Comparison of ENCODE assay signal across 19 mouse cellular contexts in the genomic region with DNA sequence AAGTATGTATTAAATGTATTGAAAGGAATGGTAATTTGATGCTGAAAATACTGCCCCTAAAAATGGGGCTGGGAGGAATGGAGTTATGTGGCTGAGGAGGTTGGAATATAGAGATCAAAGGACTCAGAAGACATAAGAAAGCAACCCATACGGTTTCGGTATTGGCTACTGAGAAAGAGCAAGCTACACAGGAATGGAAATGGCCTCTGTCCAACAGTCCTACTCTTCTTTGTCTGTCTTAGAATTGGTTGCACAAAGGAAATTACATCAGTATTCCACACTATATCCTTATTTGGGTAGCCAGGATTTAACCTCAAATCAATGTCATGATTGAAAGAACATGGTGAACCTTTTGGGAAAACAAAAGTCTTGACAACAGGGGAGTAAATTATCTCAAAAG.
DNase-seq lines count a peak whose midpoint lies in the region; ATAC-seq and TF ChIP-seq lines count a peak whose summit lies in the region.
"Had no signal": no experiment of that assay in that cellular context is flagged by ENCODE, and none has a peak within 500 bp of the region (broad histone marks: within the 10 kb centered on the region; RNA-seq: fewer than 3 reads in every experiment).

No protein-coding gene starts in this region.

- H3K27me3 ChIP-seq in forebrain, embryonic 14.5 days (replicated peaks; ENCODE audit: control insufficient read depth, insufficient read depth, low read length), result no peaks in the 10 kb centered on the region
- no peaks in the 10 kb centered on the region for H3K27me3 ChIP-seq in forebrain, postnatal 0 days (ENCODE audit: insufficient read depth, low read length)
- H3K27me3 ChIP-seq in limb, embryonic 14.5 days (ENCODE audit: control insufficient read depth, insufficient read depth, low read length), result no peaks in the 10 kb centered on the region
- no peaks in the 10 kb centered on the region for H3K27me3 ChIP-seq in limb, embryonic 10.5 days (ENCODE audit: low read depth, poor library complexity, severe bottlenecking)
- H3K27me3 ChIP-seq in midbrain, postnatal 0 days (ENCODE audit: insufficient read depth, low read length), result no peaks in the 10 kb centered on the region
- H3K27me3 ChIP-seq in midbrain, embryonic 13.5 days, result no peaks in the 10 kb centered on the region
- no peaks in the 10 kb centered on the region for H3K27me3 ChIP-seq in forebrain, embryonic 12.5 days
- H3K27me3 ChIP-seq: forebrain, embryonic 15.5 days; Patski had no signal

- 54% methylated on average over 2 of the region's 2 CpGs for WGBS in forebrain, embryonic 14.5 days
- 40% methylated on average over 2 of the region's 2 CpGs for WGBS in forebrain, postnatal 0 days
- 71% methylated on average over 2 of the region's 2 CpGs for WGBS in limb, embryonic 14.5 days
- 89% methylated on average over 2 of the region's 2 CpGs for WGBS in limb, embryonic 10.5 days
- WGBS in midbrain, postnatal 0 days, result 62% methylated on average over 2 of the region's 2 CpGs
- 69% methylated on average over 2 of the region's 2 CpGs for WGBS in midbrain, embryonic 13.5 days
- WGBS in forebrain, embryonic 12.5 days, result 77% methylated on average over 2 of the region's 2 CpGs

- TF ChIP-seq CTCF in forebrain, postnatal 0 days (IDR thresholded peaks at IDR 0.05; ENCODE audit: low read depth), result no peak
- no peak for TF ChIP-seq CTCF in midbrain, postnatal 0 days (IDR thresholded peaks at IDR 0.05)
- TF ChIP-seq CTCF in brain, embryonic 14.5 days (IDR thresholded peaks at IDR 0.05; ENCODE audit: borderline replicate concordance, extremely low read depth, insufficient read depth, insufficient read length), result no peak

- no peak for ATAC-seq in forebrain, embryonic 14.5 days
- no peak for ATAC-seq in forebrain, postnatal 0 days
- ATAC-seq in limb, embryonic 14.5 days (ENCODE audit: low FRiP score, low read depth), result no peak
- no peak; the same call in 1 of the 2 replicates for ATAC-seq in midbrain, postnatal 0 days (ENCODE audit: low FRiP score)
- no peak for ATAC-seq in midbrain, embryonic 13.5 days
- ATAC-seq in forebrain, embryonic 12.5 days (ENCODE audit: low FRiP score), result no peak
- ATAC-seq: forebrain, embryonic 15.5 days; Patski had no signal

- no peaks in the 10 kb centered on the region for H3K9me3 ChIP-seq in forebrain, embryonic 14.5 days (replicated peaks; ENCODE audit: control insufficient read depth, low read length)
- H3K9me3 ChIP-seq in forebrain, postnatal 0 days (ENCODE audit: low read length), result no peaks in the 10 kb centered on the region
- H3K9me3 ChIP-seq in limb, embryonic 14.5 days (ENCODE audit: control insufficient read depth, low read length), result no peaks in the 10 kb centered on the region
- no peaks in the 10 kb centered on the region for H3K9me3 ChIP-seq in limb, embryonic 10.5 days (replicated peaks)
- no peaks in the 10 kb centered on the region for H3K9me3 ChIP-seq in midbrain, postnatal 0 days (ENCODE audit: low read length)
- H3K9me3 ChIP-seq in midbrain, embryonic 13.5 days, result no peaks in the 10 kb centered on the region
- no peaks in the 10 kb centered on the region for H3K9me3 ChIP-seq in forebrain, embryonic 12.5 days
- H3K9me3 ChIP-seq: embryonic facial prominence, embryonic 13.5 days; forebrain, embryonic 15.5 days had no signal

- DNase-seq in forebrain, embryonic 14.5 days (ENCODE audit: low spot score), result peak; percentile 16
- no peak for DNase-seq in forebrain, postnatal 0 days
- peak; percentile 55 for DNase-seq in limb, embryonic 14.5 days (ENCODE audit: low spot score)
- no peak for DNase-seq in limb, embryonic 10.5 days (ENCODE audit: low spot score)
- DNase-seq in midbrain, postnatal 0 days (ENCODE audit: low spot score), result peak; percentile 55
- DNase-seq in brain, embryonic 14.5 days (ENCODE audit: low read depth), result peak; percentile 42
- DNase-seq: adrenal gland, adult 2 months; adrenal gland, postnatal 10 days; adrenal gland, postnatal 25 days; cerebellum, adult 11-12 months; cerebellum, adult 2 months; cerebellum, adult 9-10 months; cerebellum, postnatal 10 days; cerebellum, postnatal 25 days had no signal

- H3K4me1 ChIP-seq in forebrain, embryonic 14.5 days (ENCODE audit: control insufficient read depth, insufficient read depth, low read length), result no peaks in the 10 kb centered on the region
- H3K4me1 ChIP-seq in forebrain, postnatal 0 days (ENCODE audit: insufficient read depth), result no peaks in the 10 kb centered on the region
- 0 out of 2 replicates have a peak, but pooled peaks cover 3% of the 10 kb centered on the region for H3K4me1 ChIP-seq in limb, embryonic 14.5 days (ENCODE audit: control insufficient read depth, insufficient read depth, low read length)
- H3K4me1 ChIP-seq in limb, embryonic 10.5 days, result no peaks in the 10 kb centered on the region
- H3K4me1 ChIP-seq in midbrain, postnatal 0 days (ENCODE audit: insufficient read depth, low read length), result no peaks in the 10 kb centered on the region
- no peaks in the 10 kb centered on the region for H3K4me1 ChIP-seq in midbrain, embryonic 13.5 days (replicated peaks)
- H3K4me1 ChIP-seq in forebrain, embryonic 12.5 days, result no peaks in the 10 kb centered on the region
- H3K4me1 ChIP-seq: embryonic facial prominence, embryonic 13.5 days; forebrain, embryonic 15.5 days had no signal

- H3K4me3 ChIP-seq in forebrain, embryonic 14.5 days (ENCODE audit: low read depth, low read length), result no peak overlapping the region
- no peak overlapping the region for H3K4me3 ChIP-seq in forebrain, postnatal 0 days (ENCODE audit: low read depth, low read length)
- H3K4me3 ChIP-seq in limb, embryonic 14.5 days (replicated peaks; ENCODE audit: low read length), result no peak overlapping the region
- no peak overlapping the region for H3K4me3 ChIP-seq in limb, embryonic 10.5 days
- H3K4me3 ChIP-seq in midbrain, postnatal 0 days (ENCODE audit: low read depth, low read length), result no peak overlapping the region
- H3K4me3 ChIP-seq in midbrain, embryonic 13.5 days (replicated peaks), result no peak overlapping the region
- H3K4me3 ChIP-seq in forebrain, embryonic 12.5 days (replicated peaks), result no peak overlapping the region
- H3K4me3 ChIP-seq: embryonic facial prominence, embryonic 13.5 days; forebrain, embryonic 15.5 days had no signal

- no peak overlapping the region for H3K4me2 ChIP-seq in forebrain, embryonic 14.5 days (ENCODE audit: low read length)
- no peak overlapping the region for H3K4me2 ChIP-seq in forebrain, postnatal 0 days (ENCODE audit: low read depth)
- no peak overlapping the region for H3K4me2 ChIP-seq in limb, embryonic 14.5 days (replicated peaks; ENCODE audit: low read depth, low read length, severe bottlenecking)
- no peak overlapping the region for H3K4me2 ChIP-seq in midbrain, postnatal 0 days (ENCODE audit: low read depth, low read length, poor library complexity, severe bottlenecking)
- no peak overlapping the region for H3K4me2 ChIP-seq in midbrain, embryonic 13.5 days (replicated peaks)
- no peak overlapping the region for H3K4me2 ChIP-seq in forebrain, embryonic 12.5 days
- H3K4me2 ChIP-seq: embryonic facial prominence, embryonic 13.5 days; forebrain, embryonic 15.5 days had no signal

- no peak overlapping the region for H3K9ac ChIP-seq in forebrain, embryonic 14.5 days (ENCODE audit: low read length)
- no peak overlapping the region for H3K9ac ChIP-seq in forebrain, postnatal 0 days
- no peak overlapping the region for H3K9ac ChIP-seq in limb, embryonic 14.5 days (ENCODE audit: low read depth, low read length, severe bottlenecking)
- no peak overlapping the region for H3K9ac ChIP-seq in midbrain, postnatal 0 days (replicated peaks; ENCODE audit: low read length, poor library complexity, severe bottlenecking)
- no peak overlapping the region for H3K9ac ChIP-seq in midbrain, embryonic 13.5 days (replicated peaks)
- no peak overlapping the region for H3K9ac ChIP-seq in forebrain, embryonic 12.5 days
- H3K9ac ChIP-seq: embryonic facial prominence, embryonic 13.5 days; forebrain, embryonic 15.5 days had no signal

- TF ChIP-seq POLR2A in limb, embryonic 14.5 days (IDR thresholded peaks at IDR 0.05; ENCODE audit: borderline replicate concordance, extremely low read depth, insufficient read depth, insufficient read length), result no peak
- no peak for TF ChIP-seq POLR2A in brain, embryonic 14.5 days (IDR thresholded peaks at IDR 0.05; ENCODE audit: borderline replicate concordance, extremely low read depth, insufficient read depth, insufficient read length, poor library complexity, severe bottlenecking)

- H3K36me3 ChIP-seq in forebrain, embryonic 14.5 days (ENCODE audit: control insufficient read depth, insufficient read depth, low read length), result no peaks in the 10 kb centered on the region
- H3K36me3 ChIP-seq in forebrain, postnatal 0 days (ENCODE audit: insufficient read depth), result no peaks in the 10 kb centered on the region
- H3K36me3 ChIP-seq in limb, embryonic 14.5 days (ENCODE audit: control insufficient read depth, insufficient read depth, low read length), result no peaks in the 10 kb centered on the region
- H3K36me3 ChIP-seq in limb, embryonic 10.5 days, result no peaks in the 10 kb centered on the region
- no peaks in the 10 kb centered on the region for H3K36me3 ChIP-seq in midbrain, postnatal 0 days (ENCODE audit: insufficient read depth, low read length)
- no peaks in the 10 kb centered on the region for H3K36me3 ChIP-seq in midbrain, embryonic 13.5 days
- H3K36me3 ChIP-seq in forebrain, embryonic 12.5 days (replicated peaks), result no peaks in the 10 kb centered on the region
- H3K36me3 ChIP-seq: embryonic facial prominence, embryonic 13.5 days; forebrain, embryonic 15.5 days had no signal

- H3K27ac ChIP-seq in forebrain, embryonic 14.5 days (ENCODE audit: low read depth, low read length), result no peak overlapping the region
- H3K27ac ChIP-seq in forebrain, postnatal 0 days (ENCODE audit: low read depth, low read length), result no peak overlapping the region
- H3K27ac ChIP-seq in limb, embryonic 14.5 days (replicated peaks; ENCODE audit: low read depth, low read length), result no peak overlapping the region
- no peak overlapping the region for H3K27ac ChIP-seq in limb, embryonic 10.5 days
- H3K27ac ChIP-seq in midbrain, postnatal 0 days (ENCODE audit: low read depth, low read length), result no peak overlapping the region
- H3K27ac ChIP-seq in midbrain, embryonic 13.5 days, result no peak overlapping the region
- H3K27ac ChIP-seq in forebrain, embryonic 12.5 days, result no peak overlapping the region
- H3K27ac ChIP-seq: embryonic facial prominence, embryonic 13.5 days; forebrain, embryonic 15.5 days had no signal

Comparison
In these comparisons a context has a peak if more than half of its experiments do, and no peak if none do; other contexts are left out.
1. DNase-seq: peak in forebrain, embryonic 14.5 days (single experiment), limb, embryonic 14.5 days (single experiment), midbrain, postnatal 0 days (single experiment) and brain, embryonic 14.5 days (single experiment); none in forebrain, postnatal 0 days (single experiment) and limb, embryonic 10.5 days (single experiment).